Mouse (Mus musculus) urinary bladder, postnatal 14 days (tissue): ENCODE measurements around the gene Rbbp4.
A peak's percentile ranks its signal among the peaks of the same experiment; 100 is the strongest.

Experiments
- DNase-seq: peaks from one replicate; pipeline ENCODE4 v3.0.0; 2021; ENCODE audit warnings: low spot score

The Rbbp4 gene

GRCm38 (mm10) chr4:129293702-129294101 lies 41.5 kb downstream of the Rbbp4 start:
- no peak for DNase-seq

GRCm38 (mm10) chr4:129292831-129293230 lies 42.3 kb downstream of the Rbbp4 start:
- no peak for DNase-seq

GRCm38 (mm10) chr4:129289671-129290070 lies 45.5 kb downstream of the Rbbp4 start:
- no peak for DNase-seq

DNA sequence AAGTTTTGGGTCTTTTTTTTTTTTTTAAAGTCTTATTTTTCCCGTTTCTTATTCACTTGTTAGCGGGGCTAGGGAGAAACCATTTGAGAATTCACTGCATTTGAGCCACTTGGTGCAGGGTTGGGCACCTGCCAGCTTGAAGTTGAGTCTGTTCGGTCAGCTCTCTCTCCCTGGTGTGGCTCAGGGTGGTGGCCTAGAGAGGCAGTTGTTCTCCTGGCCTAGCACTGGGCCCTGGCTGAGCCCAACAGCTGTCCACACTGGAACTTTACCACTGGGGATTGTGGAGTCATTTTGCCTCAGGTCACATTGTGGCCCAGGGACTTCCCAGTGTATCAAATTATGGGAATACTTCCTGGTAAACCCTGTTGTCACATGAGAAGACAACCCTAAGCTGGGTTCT lies 47.1 kb downstream of the Rbbp4 start:
- no peak for DNase-seq

DNA sequence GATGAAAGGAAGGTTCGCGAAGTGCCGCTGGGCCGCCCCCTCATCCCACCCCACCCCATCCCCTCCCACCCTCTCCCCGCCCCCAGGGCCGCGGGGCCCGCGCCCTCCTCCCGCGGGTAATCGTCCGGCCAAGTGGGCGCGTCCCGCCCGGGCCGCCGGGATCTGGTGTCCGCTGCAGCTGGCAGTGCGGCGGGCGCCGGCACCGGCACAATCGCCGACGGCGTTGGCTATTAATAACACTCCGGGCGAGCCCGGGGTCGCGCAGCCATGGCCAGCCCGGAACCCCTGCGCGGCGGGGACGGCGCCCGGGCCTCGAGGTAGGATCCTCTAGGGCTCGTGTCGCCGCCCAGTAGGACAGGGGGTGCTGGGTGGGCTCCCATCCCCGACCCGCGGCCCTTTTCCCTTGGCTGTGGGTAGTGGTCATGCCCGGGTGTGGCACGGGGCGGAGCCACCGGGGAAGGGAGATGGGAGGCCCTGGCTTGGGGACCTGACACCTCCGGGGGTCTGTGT lies 47.6 kb downstream of the Rbbp4 start, which contains the start of gene Sync:
Gene Sync (plus strand): TSS at position 146 of the 510 bp plus-strand sequence.
- DNase-seq, result peak; percentile 32

DNA sequence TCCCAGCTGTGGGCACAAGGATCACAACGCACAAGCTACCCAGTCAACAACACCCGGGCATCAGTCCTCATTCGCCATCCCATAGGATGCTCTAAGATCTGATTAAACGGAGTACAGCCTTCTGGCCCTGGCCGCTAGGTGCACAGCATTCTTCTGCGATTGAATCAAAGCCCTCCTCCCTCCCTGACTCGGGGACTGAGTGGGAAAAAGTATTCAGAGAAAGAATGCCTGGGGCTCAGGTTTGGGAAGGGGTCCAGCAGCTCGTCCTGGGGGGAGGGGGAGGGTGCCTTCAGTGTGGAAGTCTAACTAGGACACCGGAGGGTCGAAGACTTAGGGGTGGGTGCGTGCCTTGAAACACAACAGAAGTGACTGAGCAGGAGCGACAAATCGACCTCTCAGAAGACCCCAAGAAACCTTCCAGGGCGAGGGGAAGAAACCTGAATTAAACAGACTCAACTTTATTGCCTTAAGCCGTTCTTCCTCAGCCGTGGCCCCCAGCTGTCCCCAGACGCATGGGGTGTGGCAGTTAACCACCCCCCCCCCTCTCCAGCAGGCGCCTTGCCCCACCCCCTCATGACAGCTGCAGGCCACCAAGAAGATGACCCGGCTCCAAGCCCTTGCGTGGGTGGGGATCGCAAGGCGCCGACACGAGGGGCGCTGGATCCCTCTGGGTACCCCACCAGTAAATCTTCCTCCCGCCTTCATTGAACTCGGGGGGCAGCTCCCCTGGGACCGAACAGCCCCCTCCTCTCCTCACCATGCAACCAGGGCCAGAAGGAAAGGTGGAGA lies 48.3 kb downstream of the Rbbp4 start:
- no peak for DNase-seq

DNA sequence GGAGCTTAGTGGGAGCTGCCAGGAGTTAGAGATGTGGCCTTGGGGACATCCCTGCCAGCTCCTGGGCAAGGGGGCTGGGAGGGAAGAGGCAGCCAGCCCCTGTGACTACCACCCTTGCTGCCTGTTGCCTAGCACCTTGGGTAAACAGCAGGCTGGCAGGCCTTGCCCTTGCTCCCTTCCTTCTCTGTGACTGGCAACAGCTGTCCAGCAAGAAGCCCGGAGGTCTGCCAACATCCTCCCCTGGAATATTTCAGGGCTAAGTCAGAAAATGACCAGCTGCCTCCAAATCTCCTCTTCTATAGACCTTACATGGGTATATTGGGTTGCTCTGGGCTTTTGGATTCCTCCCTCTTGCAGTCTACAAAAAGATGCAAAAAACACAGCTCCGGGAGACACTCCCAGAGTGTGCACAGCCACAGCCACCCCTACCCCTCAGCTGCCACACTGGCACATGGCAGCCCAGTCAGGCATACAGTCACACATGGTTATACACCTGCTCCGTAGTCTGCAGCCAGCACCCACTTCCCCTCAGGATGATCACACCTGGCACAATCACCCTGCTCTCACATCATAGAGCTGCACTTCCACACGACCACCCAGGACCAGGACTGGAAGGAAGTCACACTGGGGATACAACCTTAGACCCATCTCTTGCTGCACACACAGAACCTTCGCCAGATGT lies 49.0 kb downstream of the Rbbp4 start:
- no peak for DNase-seq

DNA sequence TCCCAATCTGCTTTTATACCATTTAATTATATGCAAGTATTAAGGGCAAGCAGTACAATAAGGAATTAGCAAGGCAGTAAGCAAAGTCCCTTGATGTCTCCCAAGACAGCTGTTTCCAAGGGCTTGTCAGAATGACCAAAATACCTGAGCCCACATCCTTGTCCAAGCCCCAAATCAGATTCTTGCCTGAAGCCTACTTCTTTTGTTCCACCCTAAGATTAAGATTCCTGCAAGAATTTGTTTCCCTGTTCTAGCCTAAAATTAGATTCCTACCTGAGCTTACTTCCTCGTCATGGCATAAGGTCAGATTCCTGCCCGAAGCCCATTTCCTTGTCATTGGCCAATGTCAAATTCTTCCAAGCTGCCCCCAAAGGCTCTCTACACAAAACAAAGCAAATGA lies 50.5 kb downstream of the Rbbp4 start:
- DNase-seq, result no peak

DNA sequence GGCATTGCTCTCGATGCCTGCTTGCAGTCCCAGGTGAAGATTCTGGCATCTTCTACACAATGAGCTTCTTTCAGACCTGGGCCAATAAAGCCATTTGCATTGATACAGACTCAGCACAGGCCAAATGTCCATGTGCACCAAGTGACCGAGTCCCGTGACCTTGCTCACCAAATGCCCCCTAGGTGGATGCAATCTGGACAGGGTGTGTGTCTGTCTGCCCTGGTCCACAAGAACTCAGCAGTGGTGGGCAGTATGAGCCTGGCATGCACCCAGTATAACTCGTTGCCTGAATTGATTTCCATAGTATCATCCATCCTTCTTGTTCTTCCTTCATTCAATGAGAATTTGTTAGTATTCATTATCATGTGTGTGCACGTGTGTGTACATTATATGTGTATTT lies 51.9 kb downstream of the Rbbp4 start:
- DNase-seq, result no peak

- no peak for DNase-seq
Measured at GRCm38 (mm10) chr4:129282786-129283185, 52.4 kb downstream of the Rbbp4 start.

DNA sequence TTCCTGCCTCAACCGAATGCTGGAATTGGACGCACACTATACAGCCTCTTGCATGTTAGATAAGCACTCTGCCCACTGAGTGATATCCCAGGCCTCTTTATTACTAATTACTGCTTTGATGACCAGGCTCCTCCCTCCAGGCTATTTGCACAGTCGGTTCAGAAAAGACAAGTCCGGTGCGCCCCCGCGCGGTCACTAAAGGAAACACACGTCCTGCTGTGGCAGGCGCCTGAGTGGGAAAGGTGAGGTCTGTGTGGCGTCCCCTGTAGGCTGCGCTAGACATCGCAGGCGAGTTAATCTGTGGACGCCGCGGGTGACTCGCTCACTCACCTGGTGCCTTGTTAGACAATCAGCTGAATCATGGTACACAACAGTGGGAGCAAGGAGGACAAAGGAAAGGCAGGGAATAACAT lies 58.7 kb downstream of the Rbbp4 start:
- peak; percentile 98 for DNase-seq

- DNase-seq, result peak; percentile 84
Measured at GRCm38 (mm10) chr4:129272756-129273046, 62.5 kb downstream of the Rbbp4 start.

GRCm38 (mm10) chr4:129271991-129272755 lies 63.0 kb downstream of the Rbbp4 start:
- DNase-seq, result peak; percentile 87

- no peak for DNase-seq
Measured at GRCm38 (mm10) chr4:129268698-129269097, 66.5 kb downstream of the Rbbp4 start.

GRCm38 (mm10) chr4:129266821-129267220 lies 68.3 kb downstream of the Rbbp4 start:
- DNase-seq, result no peak

- DNase-seq, result no peak
Measured at GRCm38 (mm10) chr4:129266191-129266590, 69.0 kb downstream of the Rbbp4 start.

GRCm38 (mm10) chr4:129263225-129264021 lies 71.7 kb downstream of the Rbbp4 start:
- peak; percentile 74 for DNase-seq

DNA sequence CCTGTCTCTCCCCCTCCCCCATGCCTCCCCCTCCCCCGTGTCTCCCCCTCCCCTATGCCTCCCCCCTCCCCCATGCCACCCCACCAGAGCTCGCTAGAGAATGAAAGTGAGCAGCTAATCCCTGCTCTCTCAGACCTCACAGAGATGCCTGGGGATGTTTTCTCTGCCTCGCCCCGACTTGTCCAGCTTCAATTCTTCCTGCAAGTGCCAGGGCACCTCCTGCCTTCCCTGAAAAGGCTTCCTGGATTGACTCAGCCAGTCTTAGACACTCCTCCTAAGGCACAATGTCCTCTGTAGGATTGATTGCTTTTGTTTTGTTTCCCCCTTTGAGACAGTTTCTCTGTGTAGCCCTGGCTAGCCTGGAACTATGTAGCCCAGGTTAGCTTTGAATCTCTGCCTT lies 74.0 kb downstream of the Rbbp4 start, which contains the start of gene C77080:
Gene C77080 (minus strand): TSS at position 209 of the 400 bp plus-strand sequence.
- no peak for DNase-seq

DNA sequence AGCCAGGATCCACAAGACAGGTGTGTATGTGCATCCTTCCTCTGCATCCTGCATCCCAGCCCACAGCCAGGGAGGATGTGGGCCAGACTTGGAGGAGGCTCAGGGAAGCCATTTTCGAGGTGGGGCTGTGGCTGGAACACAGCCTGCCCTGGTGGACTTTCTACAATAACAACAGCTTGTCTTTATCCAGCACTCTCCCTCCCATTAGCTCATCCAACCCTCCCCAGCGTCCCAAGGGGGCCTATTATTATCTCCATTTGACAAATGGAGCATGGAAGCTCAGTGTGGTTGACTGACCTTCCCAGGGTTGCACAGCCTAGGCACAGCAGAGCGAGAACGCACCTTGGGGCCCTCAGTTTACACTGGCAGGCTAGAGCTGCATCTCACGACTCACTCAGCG lies 74.5 kb downstream of the Rbbp4 start:
- DNase-seq, result no peak

DNA sequence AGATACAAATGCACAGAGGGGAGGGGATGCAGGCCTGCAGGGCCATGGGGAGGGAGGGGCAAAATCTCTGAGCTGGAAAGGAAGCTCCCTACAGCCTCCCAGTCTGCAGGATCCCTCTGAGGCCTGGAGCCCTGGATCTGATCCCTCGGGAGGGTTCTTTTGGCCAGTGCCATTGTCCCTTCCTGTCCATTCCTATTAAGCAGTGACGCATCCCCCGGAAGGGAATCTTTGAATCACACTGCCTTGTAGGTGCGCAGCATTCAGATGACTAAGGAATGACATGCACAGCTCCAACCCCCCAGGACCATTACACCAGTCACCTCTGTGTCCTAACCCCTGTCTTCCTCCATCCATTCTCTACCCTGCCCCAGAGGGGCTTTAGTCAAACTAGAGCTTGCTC lies 76.1 kb downstream of the Rbbp4 start:
- DNase-seq, result no peak
